Mouse (Mus musculus) embryonic stem cell, embryonic (primary cell): ENCODE measurements around the gene Mrpl33.

Source experiments
- CTCF ChIA-PET, 4 experiments: fragments of 300-600 bp in 2 of 4; fragments of 350-600 bp in 2 of 4; sonication (Branson Sonifier 250); formaldehyde crosslinking; loops; one replicate each; lab custom pipeline; 2022; ENCODE audit warnings: inconsistent platforms in 2 of 4; lab: Charles Lee
- POLR2A ChIA-PET, 4 experiments: fragments of 300-600 bp in 2 of 4; fragments of 350-600 bp in 2 of 4; sonication (Branson Sonifier 250); formaldehyde crosslinking; loops; one replicate each; lab custom pipeline; 2022; ENCODE audit warnings: antibody characterized with exemption in 4 of 4, inconsistent platforms in 1 of 4; lab: Charles Lee

Gene Mrpl33

GRCm38 (mm10) chr5:31645798-31646197, 49.1 kb downstream of the Mrpl33 start:
- POLR2A ChIA-PET: no interaction called here
- CTCF ChIA-PET: interaction anchor here in 1 of 4 experiments (1.3 kb wide), 1 partner anchor 47 kb away, joined by 3 read pairs; no protein-coding TSS in a partner anchor

DNA sequence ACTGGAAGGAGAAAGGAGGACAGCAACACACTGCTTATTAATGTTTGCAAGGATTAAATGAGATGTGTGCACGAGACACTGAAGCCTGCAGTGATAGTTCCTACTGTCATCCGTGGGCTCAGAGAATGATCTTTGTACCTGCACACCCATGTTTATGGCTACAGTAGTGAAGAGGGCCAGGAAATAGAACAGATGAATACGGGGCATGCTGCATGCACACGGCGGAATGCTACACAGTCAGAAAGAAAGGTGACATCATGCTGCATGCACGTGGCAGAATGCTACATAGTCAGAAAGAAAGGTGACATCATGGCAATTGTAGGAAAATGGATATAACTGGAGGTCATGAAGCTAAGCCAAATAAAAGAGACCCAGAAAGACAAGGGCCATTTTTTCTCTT, 49.8 kb downstream of the Mrpl33 start:
- CTCF ChIA-PET: interaction anchor here in 1 of 4 experiments (0.5 kb wide), 1 partner anchor 960 kb away, joined by 3 read pairs; no protein-coding TSS in a partner anchor
- POLR2A ChIA-PET: interaction anchor here in 1 of 4 experiments (0.6 kb wide), 1 partner anchor 19 kb away, joined by 4 read pairs; no protein-coding TSS in a partner anchor

- POLR2A ChIA-PET: interaction anchor here in 1 of 4 experiments (0.6 kb wide), 1 partner anchor 19 kb away, joined by 4 read pairs; no protein-coding TSS in a partner anchor
- CTCF ChIA-PET: interaction anchor here in 1 of 4 experiments (0.5 kb wide), 1 partner anchor 961 kb away, joined by 3 read pairs; no protein-coding TSS in a partner anchor
These were observed 50.6 kb downstream of the Mrpl33 start for GRCm38 (mm10) chr5:31647327-31647726.

GRCm38 (mm10) chr5:31650518-31651288, 54.0 kb downstream of the Mrpl33 start:
- ChIA-PET POLR2A (interaction anchor here in 1 of 4 experiments (0.6 to 1.3 kb wide), 4 partner anchors 10 to 265 kb away, joined by 3 to 5 read pairs (median 4); no protein-coding TSS in a partner anchor), CTCF (no interaction called here)

- POLR2A ChIA-PET: no interaction called here
- CTCF ChIA-PET: interaction anchor here in 1 of 4 experiments (0.7 kb wide), 1 partner anchor 53 kb away, joined by 3 read pairs; no protein-coding TSS in a partner anchor
These were observed 59.0 kb downstream of the Mrpl33 start for GRCm38 (mm10) chr5:31655688-31656190.

- ChIA-PET POLR2A (interaction anchor here in 1 of 4 experiments (0.8 kb wide), 1 partner anchor 13 kb away, joined by 3 read pairs; no protein-coding TSS in a partner anchor), CTCF (no interaction called here)
These were observed 69.4 kb downstream of the Mrpl33 start for GRCm38 (mm10) chr5:31666176-31666575.

DNA sequence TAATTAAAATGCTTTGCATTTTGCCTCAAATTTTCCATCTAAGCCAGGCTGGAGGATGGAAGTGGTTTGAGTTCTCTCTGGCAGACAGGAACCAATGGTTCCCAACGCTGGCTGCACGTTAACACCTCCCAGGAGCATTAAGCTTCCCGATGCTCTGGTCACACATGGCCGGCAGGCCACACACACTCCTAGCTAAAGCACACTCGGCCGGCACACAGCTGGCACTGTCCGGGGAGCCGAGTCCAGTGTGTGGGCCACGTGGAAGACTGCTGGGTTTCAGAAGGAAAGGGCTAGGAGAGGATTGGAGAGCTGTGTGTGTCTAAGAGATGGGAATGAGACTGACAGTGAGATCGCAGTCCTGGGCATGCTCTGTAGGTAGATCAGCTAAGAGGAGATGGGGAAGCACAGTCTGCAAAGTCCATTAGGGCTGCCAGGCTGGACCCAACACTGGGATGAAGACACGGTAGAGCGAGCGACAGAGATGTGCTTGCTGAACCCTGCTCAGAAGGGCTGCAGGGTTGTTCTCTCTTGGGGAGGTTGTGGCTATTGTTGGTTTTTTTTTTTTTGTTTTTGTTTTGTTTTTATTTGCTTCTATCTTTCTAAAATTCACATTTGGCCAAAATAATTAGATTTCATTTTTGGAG, 71.7 kb downstream of the Mrpl33 start:
- POLR2A ChIA-PET: interaction anchor here in 3 of 4 experiments (0.5 to 1.1 kb wide), 5 partner anchors 10 to 792 kb away, joined by 3 to 4 read pairs (median 4); no protein-coding TSS in a partner anchor
- CTCF ChIA-PET: no interaction called here

DNA sequence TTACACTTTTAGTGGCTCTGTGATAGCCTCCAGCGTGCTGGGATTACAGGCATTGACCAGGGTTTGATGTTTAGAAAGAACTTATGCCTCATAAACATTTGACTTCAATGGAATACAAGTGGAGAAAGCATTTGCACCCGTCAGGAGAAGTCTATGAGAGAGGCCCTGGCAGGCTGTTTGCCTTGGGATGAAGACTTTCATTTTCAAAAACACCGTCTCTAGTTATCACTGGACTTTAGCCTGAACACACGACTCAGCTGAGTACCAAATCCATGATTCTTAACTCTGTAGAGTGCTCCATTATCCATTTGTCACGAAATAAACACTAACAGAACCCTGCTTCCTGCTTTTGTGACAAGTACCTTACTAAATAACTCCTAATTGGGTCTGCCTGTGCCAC, 73.2 kb downstream of the Mrpl33 start:
- ChIA-PET CTCF (interaction anchor here in 1 of 4 experiments (0.6 kb wide), 1 partner anchor 10 kb away, joined by 3 read pairs; no protein-coding TSS in a partner anchor), POLR2A (interaction anchor here in 1 of 4 experiments (0.6 to 2.9 kb wide), 4 partner anchors 12 to 19 kb away, joined by 3 to 10 read pairs (median 4); no protein-coding TSS in a partner anchor)

DNA sequence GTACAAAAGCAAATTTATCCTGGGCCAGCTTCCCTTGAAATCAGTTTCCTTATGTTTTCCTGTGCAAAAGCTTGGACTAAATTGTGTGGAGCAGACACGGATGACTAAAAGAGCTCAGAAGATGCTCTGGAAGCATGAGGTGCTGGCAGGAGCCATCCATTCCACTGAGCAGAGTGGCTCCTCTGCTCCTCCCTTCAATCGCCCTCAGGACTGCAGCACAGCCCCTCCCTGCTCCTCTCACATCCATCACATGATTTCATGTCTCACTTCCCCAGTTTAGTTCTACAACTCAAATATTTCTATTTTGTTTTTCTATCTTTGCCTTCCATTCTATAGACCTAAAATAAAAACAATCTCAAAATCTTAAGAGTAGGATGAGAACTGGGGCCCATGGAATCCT, 74.4 kb downstream of the Mrpl33 start:
- POLR2A ChIA-PET: interaction anchor here in 1 of 4 experiments (1.6 to 2.9 kb wide), 2 partner anchors 13 to 21 kb away, joined by 5 to 10 read pairs; no protein-coding TSS in a partner anchor
- CTCF ChIA-PET: interaction anchor here in 1 of 4 experiments (0.6 kb wide), 1 partner anchor 72 kb away, joined by 3 read pairs; no protein-coding TSS in a partner anchor

GRCm38 (mm10) chr5:31673431-31673830, 76.7 kb downstream of the Mrpl33 start:
- ChIA-PET CTCF (no interaction called here), POLR2A (no interaction called here)

- CTCF ChIA-PET: interaction anchor here in 1 of 4 experiments (0.6 kb wide), 1 partner anchor 14 kb away, joined by 7 read pairs; no protein-coding TSS in a partner anchor
- POLR2A ChIA-PET: interaction anchor here in 1 of 4 experiments (1.1 kb wide), 1 partner anchor 10 kb away, joined by 4 read pairs; no protein-coding TSS in a partner anchor
These were observed 81.3 kb downstream of the Mrpl33 start for GRCm38 (mm10) chr5:31678000-31678399.

- ChIA-PET CTCF (interaction anchor here in 2 of 4 experiments (0.6 to 1.0 kb wide), 2 partner anchors 10 to 58 kb away, joined by 3 to 4 read pairs; no protein-coding TSS in a partner anchor), POLR2A (no interaction called here)
These were observed 83.4 kb downstream of the Mrpl33 start for GRCm38 (mm10) chr5:31680183-31680582.

- ChIA-PET CTCF (interaction anchor here in 1 of 4 experiments (0.7 kb wide), 1 partner anchor 71 kb away, joined by 3 read pairs; no protein-coding TSS in a partner anchor), POLR2A (interaction anchor here in 1 of 4 experiments (1.2 kb wide), 1 partner anchor 16 kb away, joined by 3 read pairs; the partner anchor contains the start of genes Babam2 and Rbks)
These were observed 85.6 kb downstream of the Mrpl33 start for GRCm38 (mm10) chr5:31682305-31682704.

DNA sequence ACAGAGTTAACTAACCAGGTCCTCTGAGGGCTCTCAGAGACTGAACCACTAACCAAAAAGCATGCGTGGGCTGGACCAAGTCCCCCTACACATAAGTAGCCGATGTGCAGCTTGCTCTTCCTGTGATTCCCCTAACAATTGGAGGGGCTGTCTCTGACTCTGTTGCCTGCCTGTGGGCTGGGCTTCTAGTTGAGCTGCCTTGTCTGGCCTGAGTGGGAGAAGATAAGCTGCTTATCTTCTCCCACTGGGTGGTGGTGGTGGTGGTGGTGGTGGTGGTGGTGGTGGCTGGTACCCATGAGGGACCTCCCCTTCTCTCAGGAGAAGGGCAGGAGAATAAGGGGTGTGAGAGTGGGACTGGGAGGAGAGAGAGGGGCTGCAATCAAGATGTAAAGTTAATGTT, 89.3 kb downstream of the Mrpl33 start:
- ChIA-PET CTCF (no interaction called here), POLR2A (interaction anchor here in 1 of 4 experiments (1.0 to 1.1 kb wide), 2 partner anchors 9 to 12 kb away, joined by 3 to 5 read pairs; partner anchors contain the start of genes Babam2 and Rbks)

DNA sequence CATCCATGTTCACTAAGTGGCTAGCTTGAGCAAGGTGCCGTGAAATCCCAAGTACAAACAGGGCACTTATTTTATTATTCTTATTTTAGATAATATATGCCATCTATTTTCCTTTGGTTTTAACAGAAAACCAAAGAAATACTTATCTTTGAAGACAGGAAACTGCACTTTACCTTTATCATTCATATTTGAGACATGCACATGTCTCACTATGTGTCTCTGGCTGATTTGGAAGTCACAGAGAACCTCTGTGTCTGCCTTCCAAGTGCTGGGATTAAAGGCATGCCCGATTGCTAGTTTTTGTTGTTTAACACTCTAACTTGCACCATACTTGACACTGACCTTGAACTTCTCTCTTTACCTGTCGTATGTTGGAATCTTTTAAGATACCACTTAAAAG, 91.2 kb downstream of the Mrpl33 start:
- POLR2A ChIA-PET: no interaction called here
- CTCF ChIA-PET: no interaction called here

- CTCF ChIA-PET: no interaction called here
- POLR2A ChIA-PET: no interaction called here
These were observed 96.5 kb downstream of the Mrpl33 start for GRCm38 (mm10) chr5:31693191-31693590.

- POLR2A ChIA-PET: interaction anchor here in 3 of 4 experiments (0.6 to 2.0 kb wide), 18 partner anchors 9 to 913 kb away, joined by 3 to 8 read pairs (median 3); partner anchors contain the start of genes Mrpl33 (in 1 of the 3), Ppp1cb (in 1 of the 3) and Zfp512 (in 1 of the 3)
- CTCF ChIA-PET: interaction anchor here in 1 of 4 experiments (0.6 kb wide), 1 partner anchor 699 kb away, joined by 3 read pairs; no protein-coding TSS in a partner anchor
These were observed 100.4 kb downstream of the Mrpl33 start, which contains the start of gene Rbks for GRCm38 (mm10) chr5:31696971-31697643. Rbks (minus strand) TSS chr5:31697627.
